Mouse (Mus musculus) CH12.LX (cell line): ENCODE measurements around the gene Tmem100. TPM values are rescaled to one million over a fixed set of nuclear protein-coding genes. Genes with fewer than 3 reads are reported as not detected.

ENCODE experiments used
- DNase-seq: peaks from one replicate; pipeline ENCODE4 v3.0.0-alpha.2; 2013; ENCODE audit errors: extremely low read depth
- H3K27ac ChIP-seq: 2 replicates; pipeline ENCODE4 v1.5.1; 2012; ENCODE audit warnings: low read depth, mild to moderate bottlenecking, control low read depth, moderate library complexity; ENCODE audit not compliant: insufficient read depth
- H3K27me3 ChIP-seq: replicated peaks from 2 replicates; pipeline ENCODE3; 2012; ENCODE audit warnings: inconsistent platforms
- H3K36me3 ChIP-seq, 2 experiments: replicated peaks in 1 of 2; 2 replicates each; pipeline versions ENCODE3 to v1.6.1; 2012; ENCODE audit warnings: inconsistent platforms in 1 of 2, low read length in 1 of 2, mild to moderate bottlenecking in 1 of 2, mixed read lengths in 1 of 2, moderate library complexity in 1 of 2; ENCODE audit not compliant: control insufficient read depth in 1 of 2, insufficient read depth in 1 of 2
- H3K4me1 ChIP-seq, 2 experiments: 2 replicates each; pipeline ENCODE4 v1.6.1; 2012; ENCODE audit warnings: inconsistent platforms in 1 of 2, moderate library complexity in 1 of 2; ENCODE audit not compliant: insufficient read depth in 2 of 2, control insufficient read depth in 1 of 2
- H3K4me2 ChIP-seq: 2 replicates; pipeline ENCODE4 v1.6.1; 2012; ENCODE audit warnings: low read depth, mild to moderate bottlenecking, control low read depth; ENCODE audit not compliant: poor library complexity, insufficient read depth, severe bottlenecking
- H3K4me3 ChIP-seq, 3 experiments: fragments of 150-350 bp in 1 of 3; sonication (generic) in 1 of 3; replicated peaks in 1 of 3; 2 replicates each; pipeline versions ENCODE3 to v1.5.1; 2011 to 2012; ENCODE audit warnings: low read depth in 2 of 3, low read length in 2 of 3, mild to moderate bottlenecking in 2 of 3, moderate library complexity in 2 of 3, control low read depth in 1 of 3, improper control_type of control experiment in 1 of 3, inconsistent platforms in 1 of 3, mixed read lengths in 1 of 3; ENCODE audit not compliant: poor library complexity in 1 of 3
- H3K79me2 ChIP-seq: replicated peaks from 2 replicates; pipeline ENCODE4 v1.6.1; 2012; ENCODE audit warnings: mild to moderate bottlenecking, moderate library complexity; ENCODE audit not compliant: control insufficient read depth, poor library complexity, insufficient read depth, severe bottlenecking; ENCODE audit errors: extremely low read depth
- H3K9ac ChIP-seq: 2 replicates; pipeline ENCODE4 v1.6.1; 2012; ENCODE audit warnings: low read depth, mild to moderate bottlenecking, control low read depth, moderate library complexity; ENCODE audit not compliant: insufficient read depth
- H3K9me3 ChIP-seq: replicated peaks from 2 replicates; pipeline ENCODE3; 2012; ENCODE audit warnings: low read length, inconsistent platforms, mixed read lengths
- BHLHE40 ChIP-seq: IDR thresholded peaks from 2 replicates; pipeline ENCODE4 v1.6.1; 2011; ENCODE audit warnings: mild to moderate bottlenecking, low read depth, low read length, improper control_type of control experiment
- CHD2 ChIP-seq: IDR thresholded peaks from 2 replicates; pipeline ENCODE4 v1.6.1; 2011; ENCODE audit warnings: low read length, improper control_type of control experiment
- CTCF ChIP-seq, 2 experiments: IDR thresholded peaks in 1 of 2; conservative IDR thresholded peaks in 1 of 2; 2 replicates each; pipeline ENCODE4 v1.5.1; 2011 to 2012; ENCODE audit warnings: low read depth in 2 of 2, low read length in 2 of 2, improper control_type of control experiment in 1 of 2, inconsistent platforms in 1 of 2, mild to moderate bottlenecking in 1 of 2, moderate library complexity in 1 of 2
- EP300 ChIP-seq: IDR thresholded peaks from 2 replicates; pipeline ENCODE4 v1.6.1; 2011; ENCODE audit warnings: low read length, improper control_type of control experiment
- ETS1 ChIP-seq: conservative IDR thresholded peaks from 2 replicates; pipeline ENCODE4 v1.6.1; 2012; ENCODE audit warnings: low read depth, mild to moderate bottlenecking, inconsistent platforms, low read length, improper control_type of control experiment, moderate library complexity
- GABPA ChIP-seq: IDR thresholded peaks from 2 replicates; pipeline ENCODE4 v1.6.1; 2012; ENCODE audit warnings: low read depth, low read length, improper control_type of control experiment, inconsistent platforms; ENCODE audit not compliant: insufficient replicate concordance
- HCFC1 ChIP-seq: IDR thresholded peaks from 2 replicates; pipeline ENCODE4 v1.6.1; 2012; ENCODE audit warnings: low read depth, mild to moderate bottlenecking, inconsistent platforms, low read length, improper control_type of control experiment
- JUN ChIP-seq: IDR thresholded peaks from 2 replicates; pipeline ENCODE4 v1.6.1; 2011; ENCODE audit warnings: low read depth, mild to moderate bottlenecking, low read length, improper control_type of control experiment, moderate library complexity; ENCODE audit not compliant: insufficient read depth
- KAT2A ChIP-seq: IDR thresholded peaks from 2 replicates; pipeline ENCODE4 v1.6.1; 2012; ENCODE audit warnings: low read length, improper control_type of control experiment, inconsistent platforms; ENCODE audit not compliant: insufficient replicate concordance
- MAFK ChIP-seq: IDR thresholded peaks from 2 replicates; pipeline ENCODE4 v1.6.1; 2011; ENCODE audit warnings: low read length, improper control_type of control experiment; ENCODE audit not compliant: insufficient replicate concordance
- MAX ChIP-seq: IDR thresholded peaks from 2 replicates; pipeline ENCODE4 v1.6.1; 2011; ENCODE audit warnings: low read length, improper control_type of control experiment
- MAZ ChIP-seq: IDR thresholded peaks from 2 replicates; pipeline ENCODE4 v1.6.1; 2012; ENCODE audit warnings: low read depth, mild to moderate bottlenecking, inconsistent platforms, low read length, improper control_type of control experiment, moderate library complexity
- MYC ChIP-seq: IDR thresholded peaks from 2 replicates; pipeline ENCODE4 v1.6.1; 2011; ENCODE audit warnings: low read depth, mild to moderate bottlenecking, improper control_type of control experiment, low read length
- NELFE ChIP-seq: IDR thresholded peaks from 2 replicates; pipeline ENCODE4 v1.6.1; 2011; ENCODE audit warnings: low read depth, low read length, improper control_type of control experiment
- PAX5 ChIP-seq: IDR thresholded peaks from 2 replicates; pipeline ENCODE4 v1.6.1; 2012; ENCODE audit warnings: low read length, inconsistent platforms, mixed read lengths
- POLR2AphosphoS2 ChIP-seq: IDR thresholded peaks from 2 replicates; pipeline ENCODE4 v1.6.1; 2011; ENCODE audit warnings: low read depth, low read length, improper control_type of control experiment
- SIN3A ChIP-seq: IDR thresholded peaks from 2 replicates; pipeline ENCODE4 v1.6.1; 2012; ENCODE audit warnings: low read length, improper control_type of control experiment, inconsistent platforms
- TCF12 ChIP-seq: IDR thresholded peaks from 2 replicates; pipeline ENCODE4 v1.6.1; 2014; ENCODE audit warnings: low read depth, mild to moderate bottlenecking, inconsistent platforms, low read length, improper control_type of control experiment
- USF1 ChIP-seq: IDR thresholded peaks from 2 replicates; pipeline ENCODE4 v1.6.1; 2014; ENCODE audit warnings: low read depth, mild to moderate bottlenecking, inconsistent platforms, low read length, improper control_type of control experiment
- ZC3H11A ChIP-seq: IDR thresholded peaks from 2 replicates; pipeline ENCODE4 v1.6.1; 2012; ENCODE audit warnings: low read depth, mild to moderate bottlenecking, inconsistent platforms, low read length, improper control_type of control experiment
- ZKSCAN1 ChIP-seq: IDR thresholded peaks from 2 replicates; pipeline ENCODE4 v1.6.1; 2012; ENCODE audit warnings: low read depth, inconsistent platforms, low read length, improper control_type of control experiment, borderline replicate concordance
- dilution Hi-C: fragments of 300-500 bp; cut with MboI; formaldehyde crosslinking; loops from 2 replicates; pipeline ENCODE4 v1.14.3; 2020; ENCODE audit warnings: low sequenced_read_pairs; ENCODE audit not compliant: extremely low pct_unique_long_range_greater_than_20kb, extremely low pct_ligation_motif_present
- in situ Hi-C: fragments of 300-500 bp; cut with MboI; formaldehyde crosslinking; loops from 3 replicates; pipeline ENCODE4 v1.14.3; 2019; ENCODE audit warnings: low sequenced_read_pairs, low pct_ligation_motif_present, low pct_unique_long_range_greater_than_20kb, mixed read lengths
- polyA plus RNA-seq: library from polyadenylated mRNA; unstranded; fragments of >175 nt; gene quantifications from 2 replicates; pipeline ENCODE4 v1.2.1, GENCODE M21; 2012; ENCODE audit warnings: low read depth; ENCODE audit not compliant: insufficient read length
- total RNA-seq, 2 experiments: library from RNA; depleted of rRNA; stranded (reverse); fragments of 300-350 nt in 1 of 2; fragments of >200 nt in 1 of 2; gene quantifications; 2 replicates each; pipeline ENCODE4 v1.2.3; 2012 to 2014

Tmem100 gene
- total and polyA plus RNA-seq, 3 experiments: 0.30 to 3.5 (median 1.0) TPM

- Histone ChIP-seq H3K4me3 (no peak overlapping the region), H3K9ac (no peak overlapping the region), H3K27me3 (no peaks in the 10 kb centered on the region), H3K4me2 (no peak overlapping the region), H3K9me3 (no peaks in the 10 kb centered on the region), H3K79me2 (no peaks in the 10 kb centered on the region), H3K36me3 (no peaks in the 10 kb centered on the region), H3K4me1 (no peaks in the 10 kb centered on the region), H3K27ac (no peak overlapping the region)
- no peak for DNase-seq
- TF ChIP-seq ETS1 (no peak), CHD2 (no peak), MAZ (no peak), KAT2A (no peak), HCFC1 (no peak), POLR2AphosphoS2 (no peak), USF1 (no peak), ZKSCAN1 (no peak), EP300 (no peak), ZC3H11A (no peak)
- in situ Hi-C loops: no loop called here
- dilution Hi-C loops: no loop called here
These were observed 16.1 kb downstream of the Tmem100 start for GRCm38 (mm10) chr11:90046211-90046610.

- in situ Hi-C loops: no loop called here
- no peak overlapping the region for H3K27ac ChIP-seq
- H3K79me2 ChIP-seq: no peaks in the 10 kb centered on the region
- H3K9me3 ChIP-seq: no peaks in the 10 kb centered on the region
- DNase-seq: no peak
- no peaks in the 10 kb centered on the region for H3K36me3 ChIP-seq
- H3K9ac ChIP-seq: no peak overlapping the region
- no peak overlapping the region for H3K4me3 ChIP-seq
- no peaks in the 10 kb centered on the region for H3K4me1 ChIP-seq
- TF ChIP-seq JUN: no peak
- no peak for TF ChIP-seq ZKSCAN1
- TF ChIP-seq KAT2A: no peak
- TF ChIP-seq BHLHE40: no peak
- no peak for TF ChIP-seq ZC3H11A
- no peak for TF ChIP-seq PAX5
- no peak for TF ChIP-seq MAX
- TF ChIP-seq TCF12: no peak
- no peak for TF ChIP-seq MAFK
- TF ChIP-seq CTCF (conservative IDR thresholded peaks at IDR 0.05 in 1 of 2, IDR thresholded peaks at IDR 0.05 in 1 of 2; ENCODE audit: low read depth in 2 of 2, low read length in 2 of 2): no peak
- TF ChIP-seq SIN3A: no peak
- no peak for TF ChIP-seq MYC
- no peak for TF ChIP-seq GABPA
- no peak for TF ChIP-seq NELFE
- TF ChIP-seq, all 38 proteins: peak for 0
- dilution Hi-C loops: no loop called here
- Histone ChIP-seq H3K4me2 (no peak overlapping the region), H3K27me3 (no peaks in the 10 kb centered on the region)
These were observed 17.1 kb downstream of the Tmem100 start for GRCm38 (mm10) chr11:90047271-90047670.
